Mouse (Mus musculus) C2C12 (cell line): ENCODE data around the gene Plpp4. TPM values are rescaled to one million over a fixed set of nuclear protein-coding genes. Genes with fewer than 3 reads are reported as not detected.

Experiments used
- H3K27me3 ChIP-seq: one replicate; pipeline ENCODE4 v1.6.1; 2011; ENCODE audit not compliant: control insufficient read depth, insufficient read depth, insufficient read length
- H3K36me3 ChIP-seq: one replicate; pipeline ENCODE4 v1.6.1; 2011; ENCODE audit not compliant: control insufficient read depth, insufficient read depth
- H3K4me3 ChIP-seq: one replicate; pipeline ENCODE4 v1.5.1; 2011; ENCODE audit warnings: mild to moderate bottlenecking, control low read depth; ENCODE audit not compliant: poor library complexity, insufficient read depth, severe bottlenecking
- H3K79me2 ChIP-seq: one replicate; pipeline ENCODE4 v1.6.1; 2011; ENCODE audit not compliant: control insufficient read depth, insufficient read depth
- H3K79me3 ChIP-seq: one replicate; pipeline ENCODE4 v1.6.1; 2011; ENCODE audit warnings: low read depth, control low read depth
- H3ac ChIP-seq: one replicate; pipeline ENCODE3; 2011; ENCODE audit warnings: low read depth; ENCODE audit not compliant: control insufficient read depth, insufficient read length
- CEBPB ChIP-seq: IDR thresholded peaks from one replicate; pipeline ENCODE4 v1.6.1; 2011; ENCODE audit warnings: low read depth, mild to moderate bottlenecking, control low read depth, moderate library complexity
- CTCF ChIP-seq: IDR thresholded peaks from one replicate; pipeline ENCODE4 v1.5.1; 2011; ENCODE audit not compliant: control insufficient read depth, insufficient read depth, insufficient read length
- FOSL1 ChIP-seq: IDR thresholded peaks from one replicate; pipeline ENCODE4 v1.8.0; 2011; ENCODE audit warnings: mild to moderate bottlenecking, low read length; ENCODE audit not compliant: poor library complexity, insufficient read depth, severe bottlenecking
- MAX ChIP-seq: IDR thresholded peaks from one replicate; pipeline ENCODE4 v1.6.1; 2011; ENCODE audit warnings: mild to moderate bottlenecking, control low read depth
- MYOD1 ChIP-seq: IDR thresholded peaks from one replicate; pipeline ENCODE4 v1.6.1; 2011; ENCODE audit warnings: low read depth; ENCODE audit not compliant: control insufficient read depth, insufficient read length
- MYOG ChIP-seq: IDR thresholded peaks from one replicate; pipeline ENCODE4 v1.6.1; 2011; ENCODE audit not compliant: control insufficient read depth, insufficient read length; ENCODE audit errors: extremely low read depth
- USF1 ChIP-seq: IDR thresholded peaks from one replicate; pipeline ENCODE4 v1.6.1; 2011; ENCODE audit warnings: low read depth, mild to moderate bottlenecking, control low read depth, moderate library complexity
- polyA plus RNA-seq: library from polyadenylated mRNA; unstranded; fragments of >200 nt; fragmentation: generic; extraction: Trizol; gene quantifications from one replicate; pipeline ENCODE4 v1.2.1, GENCODE M21; 2012; ENCODE audit warnings: missing spikeins

The Plpp4 gene
- polyA plus RNA-seq, 1 experiment = not detected

DNA sequence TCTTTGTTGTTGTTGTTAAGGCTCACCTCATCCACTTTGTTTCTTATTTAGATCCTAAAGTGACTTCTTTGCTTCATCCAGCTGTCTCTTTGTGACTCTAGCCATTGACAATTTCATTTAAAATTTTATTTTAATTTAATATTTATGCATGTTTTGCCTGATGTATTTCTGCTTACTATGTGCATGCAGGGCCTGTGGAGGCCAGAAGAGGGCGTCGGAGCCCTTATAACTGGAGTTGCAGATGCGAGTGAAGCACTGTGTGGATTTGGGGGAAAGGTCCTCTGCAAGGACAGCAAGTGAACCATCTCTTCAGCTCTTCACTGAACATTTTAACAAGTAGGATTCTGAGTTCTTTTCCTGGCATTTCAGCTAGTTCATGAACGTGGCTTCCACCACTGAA lies 172.0 kb downstream of the Plpp4 start:
- H3K36me3 ChIP-seq = no peaks in the 10 kb centered on the region
- TF ChIP-seq FOSL1 (no peak), USF1 (no peak), CEBPB (no peak), MAX (no peak), CTCF (no peak), MYOG (no peak), MYOD1 (no peak)
- H3K79me3 ChIP-seq = no peaks in the 10 kb centered on the region
- no peak overlapping the region for H3ac ChIP-seq
- H3K27me3 ChIP-seq = no peaks in the 10 kb centered on the region
- H3K4me3 ChIP-seq = no peak overlapping the region
- no peaks in the 10 kb centered on the region for H3K79me2 ChIP-seq

DNA sequence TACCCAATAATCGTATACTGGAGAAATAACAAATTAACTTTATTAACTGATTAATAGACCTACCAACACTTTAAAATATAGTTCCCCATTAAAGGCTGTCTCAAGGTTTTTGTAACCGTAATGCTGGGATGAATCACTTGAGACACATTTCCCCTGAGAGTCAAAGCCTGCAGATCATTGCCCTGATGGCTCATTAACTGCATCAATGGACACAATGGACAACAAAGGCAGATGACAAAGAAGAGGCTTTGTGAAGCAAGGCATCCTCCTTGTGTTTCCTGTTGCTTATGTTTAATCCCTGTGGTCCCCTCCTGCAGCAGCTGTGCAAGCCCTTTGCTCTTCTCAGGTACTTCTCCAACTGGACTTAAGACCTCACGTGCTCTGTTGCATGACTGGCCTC lies 173.1 kb downstream of the Plpp4 start:
- Histone ChIP-seq H3K79me2 (no peaks in the 10 kb centered on the region), H3K27me3 (no peaks in the 10 kb centered on the region), H3ac (no peak overlapping the region), H3K36me3 (no peaks in the 10 kb centered on the region), H3K4me3 (no peak overlapping the region), H3K79me3 (no peaks in the 10 kb centered on the region)
- TF ChIP-seq CTCF (no peak), CEBPB (no peak), MYOD1 (no peak), MAX (no peak), USF1 (no peak), MYOG (no peak), FOSL1 (no peak)
